Mouse (Mus musculus) heart, adult 2 months (tissue): ENCODE data around the gene Rab19.

Source experiments
- CTCF ChIP-seq: fragments of 200-600 bp; IDR thresholded peaks from 2 replicates; pipeline ENCODE4 v1.8.1; 2022; ENCODE audit warnings: antibody characterized with exemption, mild to moderate bottlenecking, moderate library complexity
- EP300 ChIP-seq: fragments of 200-500 bp; IDR thresholded peaks from 2 replicates; pipeline ENCODE4 v1.6.1; 2011; ENCODE audit warnings: low read depth, low read length, control low read depth; ENCODE audit not compliant: insufficient read depth

DNA sequence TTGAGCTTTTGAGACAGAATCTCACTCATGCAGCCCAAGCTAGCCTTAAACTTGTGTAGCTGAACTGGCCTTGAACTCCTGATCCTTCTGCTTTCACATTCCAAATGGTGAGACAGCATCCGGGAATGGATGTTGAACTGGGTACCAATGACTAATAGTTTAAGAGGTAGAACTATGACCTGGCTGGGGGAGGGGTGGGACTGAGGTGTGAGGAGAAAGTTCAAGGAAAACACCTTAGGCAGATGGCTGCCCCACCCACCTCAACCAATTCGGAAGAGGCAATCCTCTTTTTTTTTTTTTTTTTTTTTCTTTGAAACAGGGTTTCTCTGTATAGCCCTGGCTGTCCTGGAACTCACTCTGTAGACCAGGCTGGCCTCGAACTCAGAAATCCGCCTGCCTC lies 45.8 kb downstream of the Rab19 start:
- TF ChIP-seq CTCF (no peak), EP300 (no peak)
